ENCODE assay signal across 22 mouse cellular contexts in genomic region chr2:148743846-148744407, GRCm38 (mm10). TPM values are rescaled to one million over a fixed set of nuclear protein-coding genes. Genes with fewer than 3 reads are reported as not detected.
A peak's percentile ranks its signal among the peaks of the same experiment; 100 is the strongest.
DNase-seq lines count a peak whose midpoint lies in the region; ATAC-seq and TF ChIP-seq lines count a peak whose summit lies in the region.
"Had no signal": no experiment of that assay in that cellular context is flagged by ENCODE, and none has a peak within 500 bp of the region (broad histone marks: within the 10 kb centered on the region; RNA-seq: fewer than 3 reads in every experiment).

No protein-coding gene starts in this region.

- H3K4me1 ChIP-seq in intestine, postnatal 0 days (replicated peaks; ENCODE audit: control insufficient read depth, insufficient read depth, low read length): no peaks in the 10 kb centered on the region
- H3K4me1 ChIP-seq: heart, embryonic 13.5 days; liver, embryonic 12.5 days; midbrain, embryonic 12.5 days had no signal

- no peaks in the 10 kb centered on the region for H3K27me3 ChIP-seq in Patski
- H3K27me3 ChIP-seq in intestine, postnatal 0 days (replicated peaks; ENCODE audit: control insufficient read depth, insufficient read depth, low read length): no peaks in the 10 kb centered on the region
- H3K27me3 ChIP-seq: heart, embryonic 13.5 days; liver, embryonic 12.5 days; midbrain, embryonic 12.5 days had no signal

- peak; percentile 89 for ATAC-seq in frontal cortex, adult (ENCODE audit: low TSS enrichment)
- peak; percentile 74 for ATAC-seq in Patski
- ATAC-seq in intestine, postnatal 0 days: no peak
- ATAC-seq: liver, embryonic 12.5 days had no signal

- no peak overlapping the region for H3K4me3 ChIP-seq in layer of hippocampus, adult 2 months
- H3K4me3 ChIP-seq in intestine, postnatal 0 days (ENCODE audit: low read depth, low read length): no peak overlapping the region
- H3K4me3 ChIP-seq: heart, embryonic 13.5 days; liver, embryonic 12.5 days; midbrain, embryonic 12.5 days had no signal

- no peak overlapping the region for H3K4me2 ChIP-seq in intestine, postnatal 0 days (replicated peaks; ENCODE audit: low read depth)
- H3K4me2 ChIP-seq: heart, embryonic 13.5 days; liver, embryonic 12.5 days; lung, embryonic 14.5 days; midbrain, embryonic 12.5 days had no signal

- peak overlapping the region; percentile 10; the same call in 1 of the 2 replicates for H3K27ac ChIP-seq in layer of hippocampus, adult 2 months
- no peak overlapping the region for H3K27ac ChIP-seq in intestine, postnatal 0 days (ENCODE audit: low read depth, low read length)
- H3K27ac ChIP-seq: heart, embryonic 13.5 days; liver, embryonic 12.5 days; midbrain, embryonic 12.5 days had no signal

- in situ Hi-C loops in Patski (cut with MboI; ENCODE audit: low pct_unique_long_range_greater_than_20kb): no loop called here

- no peaks in the 10 kb centered on the region for H3K36me3 ChIP-seq in intestine, postnatal 0 days (ENCODE audit: control insufficient read depth, insufficient read depth)
- H3K36me3 ChIP-seq: heart, embryonic 13.5 days; liver, embryonic 12.5 days; midbrain, embryonic 12.5 days had no signal

- POLR2A ChIA-PET in Patski (lab: Charles Lee): no interaction called here

- no peaks in the 10 kb centered on the region for H3K9me3 ChIP-seq in intestine, postnatal 0 days (ENCODE audit: control insufficient read depth)
- H3K9me3 ChIP-seq: liver, embryonic 12.5 days; midbrain, embryonic 12.5 days had no signal

- no peak for DNase-seq in frontal cortex, adult 2 months (ENCODE audit: extremely low spot score in 1 of 2, low spot score in 1 of 2)
- no peak for DNase-seq in layer of hippocampus, adult 2 months (ENCODE audit: low spot score in 2 of 2)
- no peak for DNase-seq in layer of hippocampus, adult 8-10 months (ENCODE audit: low spot score in 2 of 2)
- DNase-seq in Patski (ENCODE audit: low read depth, low spot score): no peak
- DNase-seq in kidney, postnatal 25 days: peak; percentile 38 to 54
- DNase-seq: adrenal gland, postnatal 14 days; gastrocnemius, postnatal 36 days; heart, postnatal 4 days; lung, embryonic 14.5 days; lung, postnatal 4 days; thymus, postnatal 25 days had no signal

- 79% methylated on average over 3 of the region's 3 CpGs for WGBS in intestine, postnatal 0 days

- TF ChIP-seq CTCF in layer of hippocampus, adult 2 months (conservative IDR thresholded peaks at IDR 0.05): no peak
- no peak for TF ChIP-seq CTCF in Patski (IDR thresholded peaks at IDR 0.05)
- TF ChIP-seq CTCF in intestine, postnatal 0 days (IDR thresholded peaks at IDR 0.05; ENCODE audit: low read depth): no peak

- CTCF ChIA-PET in Patski (lab: Charles Lee): no interaction called here

- no peak overlapping the region for H3K9ac ChIP-seq in intestine, postnatal 0 days (ENCODE audit: low read depth, low read length)
- H3K9ac ChIP-seq: heart, embryonic 13.5 days; liver, embryonic 12.5 days; lung, embryonic 14.5 days; midbrain, embryonic 12.5 days had no signal

RNA-seq across cellular contexts. Expression of gene Cstl1, which starts 6.2 kb away (rescaled TPM):
- 0.74 and 0.90 TPM in 2 replicates for polyA plus RNA-seq in frontal cortex, adult 2 months (2012; rRNA removed)
- total RNA-seq in layer of hippocampus, adult 2 months (2021): under 1 TPM; 0.69 to 0.83 TPM
- total RNA-seq in layer of hippocampus, adult 8-10 months (2022): 1 to 10 TPM in 2 of 4 experiments, under 1 TPM in 1, not detected in 1; 0.89 to 1.6 (median 1.0) TPM
- not detected for polyA plus RNA-seq in Patski (2021)
- polyA plus RNA-seq in intestine, postnatal 0 days (2015; fragmentation: Nextera tagmentation; extraction: Ambion mirVana): not detected in 2 replicates
- total RNA-seq: adrenal gland, postnatal 14 days; gastrocnemius, postnatal 36 days; heart, postnatal 4 days; MEL had no signal
- polyA plus RNA-seq: embryonic facial prominence, embryonic 14.5 days; heart, embryonic 13.5 days; liver, embryonic 12.5 days; lung, embryonic 14.5 days; midbrain, embryonic 12.5 days had no signal

RNA-seq across cellular contexts. Expression of gene Napb, which starts 11.7 kb away (rescaled TPM):
- 241 and 278 TPM in 2 replicates for polyA plus RNA-seq in frontal cortex, adult 2 months (2012; rRNA removed)
- total RNA-seq in layer of hippocampus, adult 2 months (2021): 100 to 1,000 TPM; 294 to 323 TPM
- total RNA-seq in layer of hippocampus, adult 8-10 months (2022): 100 to 1,000 TPM; 290 to 344 (median 315) TPM
- 4.3 TPM for polyA plus RNA-seq in Patski (2021)
- 2.2 and 2.4 TPM in 2 replicates for polyA plus RNA-seq in intestine, postnatal 0 days (2015; fragmentation: Nextera tagmentation; extraction: Ambion mirVana)
- total RNA-seq: MEL had no signal

RNA-seq across cellular contexts. Expression of gene Cst11, which starts 27.4 kb away (rescaled TPM):
- polyA plus RNA-seq in frontal cortex, adult 2 months (2012; rRNA removed): not detected in 2 replicates
- not detected for total RNA-seq in layer of hippocampus, adult 2 months (2021)
- total RNA-seq in layer of hippocampus, adult 8-10 months (2022): not detected
- polyA plus RNA-seq in Patski (2021): not detected
- polyA plus RNA-seq in intestine, postnatal 0 days (2015; fragmentation: Nextera tagmentation; extraction: Ambion mirVana): not detected in 2 replicates
- total RNA-seq: adrenal gland, postnatal 14 days; gastrocnemius, postnatal 36 days; heart, postnatal 4 days; layer of hippocampus, adult 18-20 months; left cerebral cortex, adult 18-20 months; MEL had no signal
- polyA plus RNA-seq: embryonic facial prominence, embryonic 14.5 days; heart, embryonic 13.5 days; limb, embryonic 11.5 days; liver, embryonic 12.5 days; lung, embryonic 14.5 days; midbrain, embryonic 12.5 days; testis, adult 2 months had no signal

RNA-seq across cellular contexts. Expression of gene 8030411F24Rik, which starts 37.9 kb away (rescaled TPM):
- not detected in 2 replicates for polyA plus RNA-seq in frontal cortex, adult 2 months (2012; rRNA removed)
- total RNA-seq in layer of hippocampus, adult 2 months (2021): not detected
- total RNA-seq in layer of hippocampus, adult 8-10 months (2022): not detected
- polyA plus RNA-seq in Patski (2021): not detected
- polyA plus RNA-seq in intestine, postnatal 0 days (2015; fragmentation: Nextera tagmentation; extraction: Ambion mirVana): not detected in 2 replicates
- total RNA-seq: adrenal gland, postnatal 14 days; gastrocnemius, postnatal 36 days; heart, postnatal 4 days; layer of hippocampus, adult 18-20 months; left cerebral cortex, adult 18-20 months; MEL had no signal
- polyA plus RNA-seq: embryonic facial prominence, embryonic 14.5 days; heart, embryonic 13.5 days; limb, embryonic 11.5 days; liver, embryonic 12.5 days; lung, embryonic 14.5 days; midbrain, embryonic 12.5 days had no signal

RNA-seq across cellular contexts. Expression of gene Cst12, which starts 45.2 kb away (rescaled TPM):
- 0.99 and 1.4 TPM in 2 replicates for polyA plus RNA-seq in frontal cortex, adult 2 months (2012; rRNA removed)
- total RNA-seq in layer of hippocampus, adult 2 months (2021): 1 to 10 TPM; 3.3 to 4.4 TPM
- 1 to 10 TPM; 3.6 to 5.4 (median 4.8) TPM for total RNA-seq in layer of hippocampus, adult 8-10 months (2022)
- polyA plus RNA-seq in Patski (2021): not detected
- not detected in 2 replicates for polyA plus RNA-seq in intestine, postnatal 0 days (2015; fragmentation: Nextera tagmentation; extraction: Ambion mirVana)
- total RNA-seq: adrenal gland, postnatal 14 days; gastrocnemius, postnatal 36 days; MEL had no signal
- polyA plus RNA-seq: embryonic facial prominence, embryonic 14.5 days; heart, embryonic 13.5 days; limb, embryonic 11.5 days; liver, embryonic 12.5 days; lung, embryonic 14.5 days; midbrain, embryonic 12.5 days had no signal

Comparison
In these comparisons a context has a peak if more than half of its experiments do, and no peak if none do; other contexts are left out.
1. DNase-seq: peak in kidney, postnatal 25 days (2 of 2); none in frontal cortex, adult 2 months (0 of 2), layer of hippocampus, adult 2 months (0 of 2), layer of hippocampus, adult 8-10 months (0 of 2) and Patski (single experiment).
2. RNA of gene Napb, which starts 11.7 kb away (polyA plus RNA-seq): 241 to 278 TPM in frontal cortex, adult 2 months; 4.3 TPM in Patski (single experiment) and 2.2 to 2.4 TPM in intestine, postnatal 0 days; every median in the first group is over 10 times any median in the second.